Mouse (Mus musculus) brain, embryonic 14.5 days (tissue): ENCODE results near the gene Tmem150b.

Source experiments
- CTCF ChIP-seq: fragments of 200-500 bp; IDR thresholded peaks from 2 replicates; pipeline ENCODE4 v1.5.1; 2012; ENCODE audit warnings: inconsistent platforms, mild to moderate bottlenecking, moderate library complexity, borderline replicate concordance; ENCODE audit not compliant: insufficient read depth, insufficient read length; ENCODE audit errors: extremely low read depth
- POLR2A ChIP-seq: fragments of 200-500 bp; IDR thresholded peaks from 2 replicates; pipeline ENCODE4 v1.6.1; 2012; ENCODE audit warnings: mild to moderate bottlenecking, inconsistent platforms, borderline replicate concordance; ENCODE audit not compliant: poor library complexity, insufficient read depth, insufficient read length, severe bottlenecking; ENCODE audit errors: extremely low read depth

DNA sequence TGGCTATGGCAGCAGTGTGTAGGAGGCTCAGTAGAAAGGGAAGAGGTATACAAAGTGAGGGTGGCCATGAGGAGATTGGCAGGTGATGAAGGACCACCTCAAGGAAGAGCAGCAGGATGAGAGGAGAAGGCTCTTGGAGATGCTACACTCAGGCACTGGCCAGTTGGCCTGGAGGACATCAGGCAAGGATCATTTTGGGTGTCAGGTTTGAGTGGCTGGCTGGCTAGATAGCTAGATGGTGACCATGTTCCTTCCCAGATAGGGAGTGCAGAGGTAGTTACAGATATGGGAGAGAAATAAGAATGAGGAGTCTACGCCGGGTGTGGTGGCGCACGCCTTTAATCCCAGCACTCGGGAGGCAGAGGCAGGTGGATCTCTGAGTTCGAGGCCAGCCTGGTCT, 19.8 kb upstream of the Tmem150b start:
- TF ChIP-seq POLR2A (no peak), CTCF (no peak)
